Mouse (Mus musculus): Measurements from ENCODE around the gene 1810013L24Rik. TPM values are rescaled to one million over a fixed set of nuclear protein-coding genes. Genes with fewer than 3 reads are reported as not detected.

Gene 1810013L24Rik
- 100 to 1,000 TPM; 121 to 130 (median 129) TPM for total RNA-seq (2022)

DNA sequence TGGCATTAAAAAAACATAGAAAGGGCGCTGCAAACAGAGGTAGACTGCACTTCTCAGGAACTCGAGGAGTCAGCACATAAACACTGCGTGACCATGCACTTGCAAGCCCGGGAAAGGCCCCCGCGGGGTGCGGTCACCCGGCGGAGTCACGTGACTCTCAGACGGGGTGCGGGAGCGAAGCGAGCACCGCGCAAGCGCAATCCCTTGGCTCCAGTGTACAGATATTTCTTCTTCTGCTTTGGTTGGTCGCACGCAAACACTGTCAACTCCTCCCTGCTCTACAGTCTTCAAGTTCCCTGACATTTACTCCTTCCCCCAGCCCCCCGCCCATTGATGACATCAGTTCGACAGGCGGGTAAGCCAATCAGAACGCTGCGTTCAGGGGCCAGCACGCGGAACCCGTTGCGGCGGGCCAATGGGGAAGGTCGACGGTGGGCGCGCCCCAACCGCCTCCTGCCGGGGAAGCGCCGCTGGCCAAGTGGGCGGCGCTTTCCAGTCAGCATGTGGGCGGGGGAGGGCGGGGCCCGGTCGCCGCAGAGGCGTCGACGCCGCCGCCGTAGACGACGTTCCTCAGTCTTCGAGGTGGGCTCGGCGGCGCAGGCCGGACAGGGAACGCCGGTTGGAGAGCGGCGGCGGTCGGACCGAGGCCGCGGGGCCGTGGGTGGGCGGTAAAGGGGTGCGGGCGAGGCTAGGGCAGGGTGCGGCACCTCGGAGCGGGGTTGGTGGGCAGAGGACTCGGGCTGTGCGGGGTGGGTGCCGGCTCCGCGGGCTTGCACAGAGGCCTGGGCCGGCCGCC lies at the start of gene 1810013L24Rik:
Gene 1810013L24Rik (plus strand): TSS at position 537 of the 796 bp plus-strand sequence.
- DNase-seq (ENCODE audit: low spot score), result peak; percentile 99

DNA sequence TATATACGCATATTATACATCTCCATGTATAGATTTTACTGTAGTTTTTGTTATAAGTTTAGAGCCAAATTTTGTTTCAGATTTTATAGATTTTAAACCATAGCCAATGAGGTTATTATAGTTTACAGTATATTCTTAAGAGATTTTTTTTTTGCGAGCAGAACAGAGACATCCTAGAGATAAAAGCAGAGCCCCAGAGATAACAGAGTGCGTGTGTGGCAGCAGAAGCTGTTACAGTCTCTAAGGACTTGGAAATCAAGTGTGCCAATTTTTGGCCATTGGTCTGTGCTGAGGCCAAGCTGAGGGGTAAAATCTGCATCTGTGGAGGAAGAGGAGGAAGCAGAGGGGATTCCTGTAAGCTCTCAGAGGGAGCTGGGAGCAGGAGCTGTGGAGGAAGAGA lies 49.7 kb upstream of the 1810013L24Rik start:
- no peak for DNase-seq (ENCODE audit: low spot score)

DNA sequence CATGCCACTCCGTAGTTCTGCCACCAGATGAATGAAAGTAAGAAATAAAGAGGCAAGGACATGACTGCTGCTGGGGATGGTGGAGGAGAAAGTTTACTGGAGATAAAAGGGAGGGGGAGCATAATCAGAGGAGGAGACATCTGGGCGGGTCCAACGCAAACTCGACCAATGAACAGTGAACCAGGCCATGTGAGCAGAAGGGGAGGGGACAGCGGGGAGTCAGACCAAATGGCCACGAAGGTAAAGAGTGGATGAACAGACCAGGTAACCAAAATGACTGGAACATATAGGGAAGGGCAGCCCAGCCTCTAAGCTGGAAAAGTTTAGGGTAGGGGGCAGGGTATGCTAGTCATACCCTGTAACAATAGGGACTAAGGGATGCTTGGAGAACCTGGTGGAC lies 48.7 kb upstream of the 1810013L24Rik start:
- no peak for DNase-seq (ENCODE audit: low spot score)

DNA sequence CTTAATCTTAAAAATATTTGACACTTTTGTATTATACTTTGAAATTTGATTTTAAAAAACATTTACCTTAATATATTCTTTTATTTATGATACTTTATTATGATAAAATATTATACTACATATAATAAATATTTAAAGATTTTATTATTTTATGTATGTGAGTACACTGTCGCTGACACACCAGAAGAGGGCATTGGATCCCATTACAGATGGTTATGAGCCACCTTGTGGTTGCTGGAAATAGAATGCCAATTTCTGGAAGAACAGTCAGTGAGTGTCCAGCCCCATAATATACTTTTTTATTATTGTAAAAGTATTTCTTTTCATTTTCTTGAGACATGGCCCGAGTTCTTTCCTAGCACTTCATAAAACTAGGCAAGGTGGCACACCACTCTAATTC lies 48.2 kb upstream of the 1810013L24Rik start:
- no peak for DNase-seq (ENCODE audit: low spot score)

DNA sequence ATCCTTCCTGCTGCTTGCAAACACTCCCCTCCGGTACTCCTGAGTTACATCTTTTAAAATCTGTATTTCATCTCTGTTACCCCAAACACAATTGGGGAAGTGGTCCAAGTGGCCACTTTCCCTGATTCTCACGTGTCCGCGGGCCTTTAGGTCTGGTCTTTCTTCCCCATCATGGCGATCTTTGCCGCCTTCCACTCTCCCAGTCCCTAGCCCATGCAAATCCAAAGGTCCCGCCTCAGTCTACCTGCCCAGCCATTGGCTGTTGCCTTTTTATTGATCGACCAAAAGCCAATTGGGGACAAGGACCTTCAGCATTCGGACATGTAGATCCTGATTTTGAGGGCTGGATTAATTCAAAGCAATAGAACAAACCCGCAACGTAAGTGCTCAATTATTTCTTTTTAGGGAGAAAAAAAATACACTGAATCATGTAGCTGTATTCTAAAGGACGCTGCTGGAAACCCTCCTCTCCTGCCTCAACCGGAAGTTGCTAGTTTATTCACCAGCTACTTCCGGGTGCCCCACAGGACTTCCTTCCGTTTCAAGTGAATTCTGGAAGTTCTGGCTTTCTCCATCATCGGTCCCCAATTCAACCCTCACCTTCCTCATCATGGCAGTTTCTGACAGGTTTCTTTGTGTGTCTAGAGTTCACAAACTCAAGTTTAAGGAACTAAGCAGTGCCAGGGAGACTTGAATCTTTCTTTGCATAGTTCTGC lies 46.5 kb upstream of the 1810013L24Rik start:
- DNase-seq (ENCODE audit: low spot score), result no peak

DNA sequence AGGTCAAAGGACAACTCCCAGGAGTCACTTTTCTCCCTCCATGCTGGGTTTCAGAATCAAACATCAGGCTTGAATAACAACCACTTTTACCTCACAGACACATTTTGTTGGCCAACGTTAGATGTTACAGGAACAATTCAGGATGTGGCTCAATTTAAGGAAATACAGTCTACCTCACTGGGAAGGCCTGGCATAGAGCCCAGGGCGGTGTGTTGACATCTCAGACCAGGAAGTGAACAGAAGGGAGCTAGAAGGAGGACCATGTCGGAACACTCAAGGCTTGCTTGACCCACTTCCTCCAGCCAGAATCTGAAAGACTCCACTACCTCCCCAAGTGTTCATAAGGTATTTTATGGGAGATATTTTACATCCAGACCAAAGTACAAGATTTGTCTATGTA lies 45.1 kb upstream of the 1810013L24Rik start:
- DNase-seq (ENCODE audit: low spot score), result peak; percentile 59

DNA sequence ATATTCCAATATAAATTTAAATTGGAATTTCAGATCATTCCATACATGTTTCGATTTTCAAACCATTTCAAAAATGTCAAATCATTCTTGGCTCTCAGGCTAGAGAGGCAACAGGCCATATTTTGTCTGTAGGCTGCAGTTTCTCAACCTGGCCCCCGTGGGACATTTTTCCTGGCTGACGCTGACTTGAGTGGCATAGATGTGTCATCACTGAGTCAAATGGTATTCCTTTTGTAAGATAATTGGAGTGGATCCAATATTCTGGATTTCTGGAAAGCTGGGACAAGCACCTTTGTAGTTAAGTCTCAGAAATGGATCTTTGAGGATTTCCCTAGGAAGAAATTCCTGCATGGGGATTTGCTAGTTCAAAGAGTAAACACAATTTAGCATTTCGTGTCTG lies 39.0 kb upstream of the 1810013L24Rik start:
- no peak for DNase-seq (ENCODE audit: low spot score)

DNA sequence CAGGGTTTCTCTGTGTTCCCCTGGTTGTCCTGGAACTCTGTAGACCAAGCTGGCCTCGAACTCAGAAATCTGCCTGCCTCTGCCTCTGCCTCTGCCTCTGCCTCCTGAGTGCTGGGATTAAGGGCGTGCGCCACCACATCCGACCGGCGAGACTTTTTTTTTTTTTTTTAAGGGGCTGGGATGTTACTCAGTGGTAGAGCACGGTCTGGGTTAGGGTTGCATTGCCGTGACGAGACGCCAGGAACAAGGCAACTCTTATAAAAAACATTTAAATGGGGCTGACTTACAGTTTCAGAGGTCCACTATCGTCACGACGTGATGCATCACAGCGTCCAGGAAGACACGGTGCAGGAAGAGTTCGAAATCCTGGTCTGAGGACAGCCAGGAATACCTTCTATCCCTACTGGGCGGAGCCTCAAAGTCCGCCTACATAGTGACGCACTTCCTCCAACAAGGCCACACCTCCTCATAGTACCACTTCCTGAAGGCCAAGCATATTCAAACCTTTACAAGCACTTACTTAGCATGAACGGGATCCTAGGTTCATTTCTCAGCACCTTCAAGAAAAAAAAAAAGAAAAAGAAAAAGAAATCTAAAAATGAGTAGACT lies 37.8 kb upstream of the 1810013L24Rik start, which contains the start of gene Usp7:
Gene Usp7 (minus strand): TSS at position 360 of the 609 bp plus-strand sequence.
- no peak for DNase-seq (ENCODE audit: low spot score)

DNA sequence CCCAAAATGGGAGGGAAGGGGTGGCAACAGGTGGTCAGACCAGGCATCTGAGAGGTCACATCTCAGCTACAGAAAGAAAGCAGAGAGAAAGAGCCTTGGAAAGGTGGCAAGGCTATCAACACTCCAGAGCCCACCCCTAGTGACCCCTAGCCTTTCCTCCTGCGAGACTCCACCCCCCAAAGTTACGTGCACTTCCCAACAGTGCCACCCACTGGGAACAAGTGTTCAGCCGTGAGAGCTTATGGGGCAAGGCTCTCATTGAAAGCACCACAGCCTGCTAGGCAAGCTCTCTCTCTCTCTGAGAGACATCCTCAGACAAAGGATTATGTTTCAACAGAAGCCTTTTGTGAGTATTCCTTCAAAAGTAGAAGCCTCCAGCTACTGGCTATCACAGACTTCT lies 34.9 kb upstream of the 1810013L24Rik start:
- no peak for DNase-seq (ENCODE audit: low spot score)

DNA sequence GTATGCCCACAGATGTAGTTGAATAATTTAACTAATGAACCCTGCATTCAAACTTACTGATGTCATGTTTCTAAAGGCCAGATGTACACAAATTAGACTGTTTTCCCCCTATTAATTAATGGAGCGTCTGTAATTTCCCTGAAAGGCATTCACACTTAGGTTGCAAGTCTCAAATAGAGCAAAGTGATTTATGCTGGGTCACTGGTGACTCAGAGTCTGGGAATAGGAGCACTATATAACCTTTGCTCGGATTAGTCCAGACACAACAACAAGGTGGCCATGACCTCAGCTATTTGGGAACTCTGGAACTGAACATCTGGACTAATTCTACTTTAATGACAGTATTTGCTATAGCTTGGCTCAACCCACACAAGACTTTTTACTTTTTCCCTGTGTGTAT lies 34.0 kb upstream of the 1810013L24Rik start:
- DNase-seq (ENCODE audit: low spot score), result no peak

DNA sequence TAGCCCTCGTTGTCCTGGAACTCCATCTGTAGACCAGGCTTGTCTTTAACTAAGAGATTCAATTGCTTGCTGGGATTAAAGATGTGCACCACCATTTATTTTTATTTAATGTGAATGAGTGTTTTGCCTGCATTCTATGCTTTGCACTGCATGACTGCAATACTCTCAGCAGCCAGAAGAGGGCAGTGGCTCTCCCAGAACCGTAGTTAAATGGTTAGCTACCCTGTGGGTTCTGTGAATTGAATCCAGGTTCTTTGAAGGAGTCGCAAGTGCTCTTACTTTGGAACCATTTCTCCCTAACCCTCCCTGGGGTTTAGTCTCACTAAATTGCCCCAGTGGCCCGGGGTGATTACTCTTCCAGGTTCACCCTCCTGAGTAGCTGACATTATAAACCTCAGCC lies 23.2 kb upstream of the 1810013L24Rik start:
- no peak for DNase-seq (ENCODE audit: low spot score)

DNA sequence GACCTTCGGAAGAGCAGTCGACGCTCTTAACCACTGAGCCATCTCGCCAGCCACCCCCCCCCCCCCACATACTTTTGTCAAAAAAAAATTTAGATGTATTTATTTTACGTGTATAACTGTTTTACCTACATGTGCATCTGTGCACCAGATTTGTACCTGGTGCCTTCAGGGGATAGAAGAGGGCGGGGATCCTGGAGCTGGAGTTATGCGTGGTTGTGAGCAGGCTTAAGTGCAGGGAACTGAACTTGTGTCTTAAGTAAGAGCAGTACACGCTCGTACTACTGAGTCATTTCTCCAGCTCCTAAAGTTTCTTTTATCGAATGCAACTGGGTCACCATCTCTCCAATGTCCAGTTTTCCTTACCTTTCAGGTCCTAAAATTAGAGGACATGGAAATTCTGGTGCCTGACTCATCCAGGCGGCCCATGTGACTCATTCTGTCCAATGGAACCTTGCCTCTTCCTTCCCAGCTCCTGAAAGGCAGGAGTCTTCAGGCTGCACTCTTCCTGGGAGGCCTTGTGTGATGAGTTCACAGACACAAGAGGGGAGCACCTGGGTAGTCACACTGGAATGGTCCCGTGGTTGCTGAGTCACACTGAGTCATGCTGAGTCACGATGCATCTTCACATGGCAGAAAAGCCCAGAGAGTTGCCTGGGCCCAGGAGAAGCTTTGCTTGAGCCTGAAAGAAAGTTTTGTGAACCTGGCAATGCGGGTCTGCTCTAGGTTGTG lies 19.3 kb upstream of the 1810013L24Rik start:
- DNase-seq (ENCODE audit: low spot score), result no peak

DNA sequence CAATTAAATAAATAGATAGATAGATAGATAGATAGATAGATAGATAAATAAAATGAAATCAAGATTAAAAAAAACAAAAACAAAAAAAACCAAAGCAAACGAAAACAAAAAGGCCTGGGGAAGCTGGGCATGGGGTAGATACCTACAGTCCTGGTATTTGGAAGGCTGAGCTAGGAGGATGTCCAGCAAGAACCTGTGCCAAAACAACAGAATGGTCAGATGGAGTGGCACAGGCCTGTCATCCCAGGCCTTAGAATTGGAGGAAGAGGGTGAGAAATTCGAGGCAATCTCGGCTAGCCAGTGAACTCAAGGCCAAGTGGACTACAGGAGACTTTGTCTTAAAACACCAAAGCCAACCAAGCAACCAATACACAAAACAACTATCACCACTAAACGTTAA lies 12.0 kb upstream of the 1810013L24Rik start:
- DNase-seq (ENCODE audit: low spot score), result no peak

DNA sequence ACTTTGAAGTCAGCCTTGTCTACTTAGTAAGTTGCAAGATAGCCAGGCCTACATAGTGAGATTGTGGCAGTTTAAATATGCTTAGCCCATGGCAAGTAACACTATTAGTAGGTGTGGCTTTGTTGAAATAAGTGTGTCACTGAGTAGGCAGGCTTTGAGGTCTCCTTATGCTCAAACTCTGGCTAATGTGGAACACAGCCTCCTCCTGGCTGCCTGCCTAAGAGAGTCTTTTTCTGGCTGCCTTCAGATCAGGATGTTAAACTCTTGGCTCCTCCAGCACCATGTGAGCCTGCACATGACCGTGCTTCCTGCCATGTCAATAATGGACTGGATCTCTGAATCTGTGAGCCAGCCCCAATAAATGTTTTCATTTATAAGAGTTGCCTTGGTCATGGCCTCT lies 8.5 kb upstream of the 1810013L24Rik start:
- DNase-seq (ENCODE audit: low spot score), result peak; percentile 66

DNA sequence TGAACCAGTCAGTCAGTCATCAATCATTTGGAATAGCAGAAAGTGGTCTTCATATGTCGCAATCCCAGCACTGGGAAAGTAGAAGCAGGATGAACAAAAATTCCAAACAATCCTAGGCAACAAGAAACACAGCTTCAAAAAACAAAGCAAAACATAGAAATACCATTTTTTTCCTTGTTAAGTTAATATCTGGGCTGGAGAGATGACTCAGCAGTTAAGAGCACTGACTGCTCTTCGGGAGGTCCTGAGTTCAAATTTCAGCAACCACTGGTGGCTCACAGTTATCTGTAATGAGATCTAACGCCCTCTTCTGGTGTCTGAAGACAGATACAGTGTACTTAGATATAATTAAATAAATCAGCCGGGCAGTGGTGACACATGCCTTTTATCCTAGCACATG lies 7.3 kb upstream of the 1810013L24Rik start:
- DNase-seq (ENCODE audit: low spot score), result no peak

DNA sequence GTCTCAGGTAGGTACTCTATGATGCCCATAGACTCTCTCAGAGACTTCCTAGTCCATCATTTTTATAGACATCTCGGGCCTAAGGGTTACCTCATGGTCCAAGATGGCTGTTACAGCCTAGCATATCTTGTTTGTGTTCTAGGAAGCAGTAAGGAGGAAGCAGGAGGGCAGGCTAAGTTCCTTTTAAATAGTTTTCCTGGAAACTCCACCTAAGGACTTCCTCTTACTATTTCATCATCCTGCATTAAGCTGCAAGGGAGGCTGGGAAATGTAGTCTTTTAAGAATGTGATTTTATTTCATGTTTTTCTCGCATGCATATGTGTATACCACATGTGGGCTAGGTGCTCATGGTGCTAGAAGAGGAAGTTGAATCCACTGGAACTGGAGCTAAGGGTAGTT lies 6.2 kb upstream of the 1810013L24Rik start:
- peak; percentile 31 for DNase-seq (ENCODE audit: low spot score)

DNA sequence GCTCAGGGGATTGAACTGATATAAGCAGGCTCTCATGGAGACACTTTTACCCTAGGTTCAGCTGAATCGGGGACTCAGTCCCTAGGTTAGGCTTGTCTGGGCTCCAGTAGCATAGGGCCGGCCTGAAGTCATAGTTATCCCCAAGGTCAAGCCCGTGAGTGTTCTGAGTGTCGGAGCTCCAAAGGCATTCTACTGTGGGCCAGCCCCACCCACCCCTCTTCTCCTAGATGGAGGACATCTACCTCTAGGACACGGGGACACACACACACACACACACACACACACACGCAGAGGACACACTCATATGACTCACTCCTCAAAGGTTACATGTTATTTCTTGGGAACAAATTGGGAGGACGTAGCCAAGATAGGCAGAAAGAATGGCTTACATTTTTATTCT lies 2.5 kb upstream of the 1810013L24Rik start:
- DNase-seq (ENCODE audit: low spot score), result no peak

DNA sequence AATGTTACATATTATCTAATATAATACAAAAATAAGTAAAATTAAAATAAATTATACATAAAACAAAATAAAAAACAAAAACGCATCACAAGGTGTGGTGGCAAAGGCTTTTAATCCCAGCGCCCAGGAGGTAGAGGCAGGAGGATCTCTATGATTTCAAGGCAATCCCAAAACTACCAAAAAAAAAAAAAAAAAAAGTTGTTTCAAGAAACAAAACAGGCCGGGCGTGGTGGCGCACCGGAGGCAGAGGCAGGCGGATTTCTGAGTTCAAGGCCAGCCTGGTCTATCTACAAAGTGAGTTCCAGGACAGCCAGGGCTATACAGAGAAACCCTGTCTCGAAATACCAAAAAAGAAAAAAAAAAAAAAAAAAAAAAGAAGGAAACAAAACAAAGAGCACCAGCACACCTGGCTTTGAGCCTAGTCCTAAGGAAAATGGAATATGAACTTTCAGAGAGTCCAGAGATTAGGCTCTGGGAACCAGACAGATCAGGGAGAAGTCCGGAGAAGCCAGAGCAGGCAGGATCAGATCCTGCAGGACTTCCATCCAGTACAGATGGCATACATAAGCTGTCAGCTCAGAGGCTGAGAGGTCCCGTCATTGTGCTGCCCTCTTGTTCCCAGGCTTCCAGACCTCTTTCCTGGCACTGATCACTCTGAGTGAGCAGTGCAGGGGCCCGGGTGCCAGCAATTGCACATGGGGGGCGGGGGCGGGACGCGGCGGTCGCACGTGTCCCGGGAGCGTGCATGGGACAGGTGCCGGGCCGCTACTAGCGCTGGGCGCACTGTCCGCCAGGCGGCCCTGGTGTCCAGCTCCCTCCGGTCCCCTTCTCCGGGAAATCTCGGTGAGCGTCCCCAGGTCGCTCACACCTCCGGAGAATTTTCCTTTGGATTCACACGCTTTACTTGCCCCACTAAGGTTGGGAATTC lies 1.0 kb upstream of the 1810013L24Rik start:
- DNase-seq (ENCODE audit: low spot score), result no peak

DNA sequence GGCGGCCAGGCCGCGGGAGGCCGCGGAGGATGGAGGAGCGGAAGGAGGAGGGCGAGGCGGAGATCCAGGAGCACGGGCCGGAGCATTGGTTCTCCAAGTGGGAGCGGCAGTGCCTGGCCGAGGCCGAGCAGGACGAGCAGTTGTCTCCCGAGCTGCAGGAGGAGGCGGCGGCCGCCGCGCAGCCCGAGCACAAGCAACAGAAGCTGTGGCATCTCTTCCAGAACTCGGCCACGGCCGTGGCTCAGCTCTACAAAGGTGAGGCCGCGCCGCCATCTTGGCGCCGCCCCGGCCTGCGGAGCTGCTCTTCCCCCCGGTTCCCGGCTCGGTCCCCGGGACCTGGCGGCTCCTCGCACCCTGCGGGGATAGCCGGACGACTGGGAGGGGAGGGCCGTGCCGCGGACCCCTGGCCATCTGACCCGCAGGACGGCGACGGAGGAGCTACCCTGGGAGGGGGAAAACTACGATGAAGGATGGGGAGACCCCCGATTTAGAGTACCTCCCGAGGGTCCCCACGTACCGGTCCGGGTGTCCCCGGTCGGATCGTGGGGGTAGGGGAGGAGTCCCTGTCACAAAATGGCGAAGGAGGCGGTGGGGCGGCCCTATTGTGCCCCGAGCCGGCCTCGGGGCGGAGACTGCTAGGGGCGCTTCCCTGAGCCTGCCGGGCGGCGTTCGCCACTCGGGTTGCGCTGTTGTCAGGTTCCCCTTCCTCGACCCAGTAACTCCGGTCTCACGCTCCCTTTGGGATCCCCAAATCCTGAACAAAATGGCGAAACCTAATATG lies 721 bp downstream of the 1810013L24Rik start:
- peak; percentile 71 for DNase-seq (ENCODE audit: low spot score)

DNA sequence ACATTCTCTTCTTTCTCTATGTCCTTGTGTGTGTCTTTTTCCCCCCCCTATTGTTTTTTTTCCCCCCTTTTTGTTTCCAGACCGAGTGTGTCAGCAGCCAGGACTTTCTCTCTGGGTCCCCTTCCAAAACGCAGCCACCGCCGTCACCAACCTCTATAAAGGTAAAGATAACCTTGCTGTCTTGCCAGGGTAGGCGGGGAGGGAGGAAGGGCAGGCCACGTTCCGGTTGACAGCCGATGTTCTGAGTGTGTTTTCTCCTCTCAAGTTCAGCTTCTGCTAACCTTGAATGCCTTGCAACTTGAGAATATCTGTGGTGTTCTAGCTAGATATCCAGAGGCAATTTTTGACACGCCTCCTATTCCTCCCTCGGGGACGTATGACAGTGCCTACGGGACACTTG lies 1.3 kb downstream of the 1810013L24Rik start:
- peak; percentile 36 for DNase-seq (ENCODE audit: low spot score)
